Mouse (Mus musculus) embryo, embryonic 10 days (tissue): ENCODE measurements around the gene Vps72.
"Not testable (repeated sequence)": the region's sequence is repeated elsewhere in the genome, so short reads cannot be mapped to it uniquely, and the experiment has no call there.

ENCODE experiments used
- DNase-seq: peaks from one replicate; pipeline ENCODE4 v3.0.0-alpha.2; 2015; ENCODE audit warnings: low spot score

The Vps72 gene

DNA sequence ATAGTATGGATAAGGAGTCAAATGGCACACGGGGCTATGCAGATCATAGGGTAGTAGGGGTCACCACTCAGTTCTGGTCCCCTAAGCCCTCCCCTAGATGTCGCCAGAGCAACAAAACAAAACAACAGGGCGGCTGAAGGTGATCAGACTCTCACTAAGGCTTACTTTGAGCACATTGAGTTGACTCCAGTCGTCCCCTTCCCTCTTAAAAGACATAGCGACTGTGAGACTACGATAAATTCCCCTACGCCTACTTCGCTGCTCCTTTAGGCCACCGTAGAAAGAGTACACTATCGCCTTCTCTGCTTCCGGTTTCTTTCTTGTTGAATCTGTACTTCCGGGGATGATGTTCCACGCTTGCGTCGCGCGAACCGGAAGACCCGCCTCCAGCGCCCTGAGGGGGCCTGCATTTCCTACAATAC is 22.9 kb downstream of the Vps72 start, which contains the start of the genes Scnm1 and Lysmd1:
Gene Scnm1 (minus strand): TSS at position 332 of the 422 bp plus-strand sequence.
Gene Lysmd1 (plus strand): TSS at position 409 of the 422 bp plus-strand sequence.
- peak; percentile 97 for DNase-seq

- not testable (repeated sequence) for DNase-seq
Observed at GRCm38 (mm10) chr3:95134133-95134532, 23.3 kb downstream of the Vps72 start.

DNA sequence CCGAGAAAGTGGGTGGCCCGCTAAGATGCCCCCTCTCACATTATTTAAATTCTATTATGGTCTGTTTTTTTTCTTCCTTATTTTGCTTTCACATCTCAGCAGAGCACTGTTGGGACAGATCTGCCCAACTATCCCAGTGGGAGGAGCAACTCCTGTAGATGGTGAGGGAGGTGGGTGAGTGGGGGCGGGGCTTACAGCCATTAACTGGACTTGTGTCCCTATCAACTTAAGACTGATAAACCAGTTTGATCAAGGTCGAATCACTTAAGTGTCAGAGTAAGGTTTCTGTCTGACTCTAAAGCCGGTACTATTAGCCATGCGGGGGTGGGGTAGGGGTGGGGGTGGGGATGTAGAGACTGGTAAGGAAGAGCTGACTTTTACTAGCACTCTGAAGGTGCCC is 24.2 kb downstream of the Vps72 start:
- no peak for DNase-seq

DNA sequence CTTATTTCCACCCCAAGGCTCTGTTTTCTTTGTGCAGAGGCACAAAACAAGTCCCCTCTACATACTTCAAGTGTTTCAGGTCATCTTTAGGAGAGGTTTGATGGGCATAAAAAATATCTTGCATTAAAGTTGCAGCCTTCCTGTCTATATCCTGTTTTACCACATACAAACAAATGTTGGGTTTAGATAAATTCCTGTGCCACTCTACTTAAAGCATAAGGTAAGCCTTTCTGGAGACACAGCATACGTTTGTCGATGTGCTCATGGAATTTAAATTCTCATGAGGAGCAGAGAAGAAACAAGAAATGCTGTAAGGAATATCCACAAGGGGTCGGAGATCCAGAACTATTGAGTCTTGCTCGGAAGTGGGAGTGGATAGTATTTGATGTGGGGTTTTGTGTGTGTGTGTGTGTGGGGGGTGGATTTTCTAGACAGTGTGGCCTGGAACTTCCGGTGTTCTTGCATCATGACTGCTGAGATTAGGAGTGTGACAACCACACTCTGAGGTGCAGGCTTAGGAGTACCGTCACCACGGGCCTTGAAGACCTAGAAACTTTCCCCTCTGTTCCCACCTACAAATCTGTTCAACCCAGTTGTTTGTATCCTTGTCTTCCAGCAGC is 24.7 kb downstream of the Vps72 start:
- DNase-seq = no peak

DNA sequence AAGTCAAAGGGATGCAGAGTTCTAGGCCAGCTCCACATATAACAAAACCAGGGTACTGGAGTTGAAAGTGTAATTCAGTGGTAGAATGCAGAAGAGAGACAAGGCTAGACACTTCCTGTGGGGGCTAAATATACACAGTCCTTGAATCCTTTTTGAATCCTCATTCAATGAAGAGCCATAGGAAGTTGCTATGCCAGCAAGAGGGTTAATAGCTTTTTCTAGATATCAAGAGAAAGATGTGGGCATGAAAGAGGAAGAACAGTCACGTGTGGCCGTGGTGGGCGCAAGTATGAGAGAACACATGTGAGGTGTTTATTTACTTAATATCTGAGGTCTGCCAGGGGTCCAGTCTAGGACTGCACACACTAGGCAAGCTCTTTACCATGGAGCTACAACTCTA is 25.5 kb downstream of the Vps72 start:
- DNase-seq = no peak

DNA sequence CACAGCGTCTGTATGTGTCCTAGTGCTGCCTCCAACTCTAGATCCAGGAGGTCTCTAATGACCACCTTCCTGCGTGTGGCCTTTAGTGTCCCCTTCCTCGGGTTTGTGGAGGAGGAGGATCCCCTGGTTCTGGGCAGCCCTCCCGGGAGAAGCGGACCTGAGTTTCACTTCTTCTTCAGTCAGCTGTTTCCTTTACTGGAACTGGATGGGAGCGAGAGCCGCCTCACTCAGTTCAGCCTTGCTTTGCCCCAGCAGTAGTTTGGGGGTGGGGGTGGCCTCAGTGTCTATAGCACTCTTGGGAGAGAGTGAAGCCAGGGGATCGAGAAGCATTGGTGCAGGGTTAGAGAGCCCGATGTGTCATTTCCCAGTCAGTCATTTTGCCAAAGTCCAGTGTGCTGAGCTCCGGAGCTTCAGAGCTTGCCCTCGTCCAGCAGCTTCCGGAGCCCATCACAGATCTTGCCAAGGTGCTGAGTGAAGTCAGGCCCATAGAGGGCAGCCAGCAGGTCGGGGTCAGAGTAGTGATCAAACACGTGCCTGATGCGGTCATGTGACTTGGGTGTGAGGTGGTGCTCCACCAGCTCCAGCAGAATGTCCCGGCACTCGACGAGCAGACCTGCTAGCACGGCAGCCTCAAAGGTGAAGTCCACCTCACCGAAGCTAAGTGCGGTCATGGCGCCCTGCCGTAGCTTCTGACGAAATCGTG is 28.9 kb downstream of the Vps72 start:
- peak; percentile 16 for DNase-seq

DNA sequence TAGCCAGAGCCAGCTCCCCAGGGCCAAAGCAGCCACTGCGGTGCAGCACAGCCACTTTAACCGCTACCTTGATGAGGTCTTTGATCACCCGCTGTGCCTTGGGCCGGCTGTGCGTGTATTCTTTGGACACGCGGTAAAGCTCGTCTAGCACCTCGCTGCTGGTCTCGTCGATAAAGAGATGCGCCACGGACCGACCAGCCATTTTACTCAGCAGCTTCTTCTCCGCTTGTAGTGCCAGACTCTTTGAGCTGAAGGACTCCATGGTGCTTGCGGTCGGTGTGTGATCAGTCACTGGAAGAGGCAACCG is 29.4 kb downstream of the Vps72 start:
- no peak for DNase-seq

DNA sequence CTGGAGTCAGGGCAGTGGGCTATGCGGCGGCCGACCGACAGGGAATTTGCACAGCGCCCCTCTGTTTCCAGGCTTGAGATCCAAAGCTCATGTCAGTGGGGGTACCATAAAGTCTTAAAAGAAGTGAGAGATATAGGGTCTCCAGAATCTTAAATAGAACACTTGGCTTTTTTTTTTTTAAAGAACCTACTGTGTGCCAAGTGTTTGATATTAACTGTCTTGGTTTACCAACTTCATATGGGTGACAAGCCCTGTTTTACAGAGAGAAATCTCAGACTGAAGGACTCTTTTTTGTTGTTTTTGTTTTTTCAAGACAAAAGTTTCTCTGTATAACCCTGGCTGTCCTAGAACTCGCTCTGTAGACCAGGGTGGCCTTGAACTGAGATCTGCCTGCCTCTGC is 30.0 kb downstream of the Vps72 start:
- DNase-seq = no peak

DNA sequence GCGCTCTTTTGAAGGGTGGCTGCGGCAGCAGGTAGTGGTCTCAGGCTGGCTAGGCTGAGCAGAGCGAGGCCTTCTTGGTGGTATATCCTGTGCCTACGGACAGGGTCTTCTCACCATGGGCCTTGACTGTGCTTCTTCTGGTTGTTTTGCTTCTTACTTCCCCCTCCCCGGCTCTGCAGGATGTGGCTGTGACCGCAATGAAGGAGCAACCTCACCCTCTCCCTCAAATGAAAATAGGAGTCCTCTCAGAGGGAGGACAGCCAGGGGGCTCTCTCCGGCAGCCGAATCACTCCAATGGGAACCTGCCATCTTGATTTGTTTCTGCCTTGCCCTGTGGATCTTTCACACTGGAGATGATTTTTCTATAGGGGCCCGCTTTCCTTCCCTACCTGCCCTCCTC is 30.7 kb downstream of the Vps72 start:
- DNase-seq = no peak

GRCm38 (mm10) chr3:95141952-95142616 is 31.3 kb downstream of the Vps72 start, which contains the start of gene Tnfaip8l2:
TSS of gene Tnfaip8l2 (minus strand) at chr3:95142360.
- no peak for DNase-seq

DNA sequence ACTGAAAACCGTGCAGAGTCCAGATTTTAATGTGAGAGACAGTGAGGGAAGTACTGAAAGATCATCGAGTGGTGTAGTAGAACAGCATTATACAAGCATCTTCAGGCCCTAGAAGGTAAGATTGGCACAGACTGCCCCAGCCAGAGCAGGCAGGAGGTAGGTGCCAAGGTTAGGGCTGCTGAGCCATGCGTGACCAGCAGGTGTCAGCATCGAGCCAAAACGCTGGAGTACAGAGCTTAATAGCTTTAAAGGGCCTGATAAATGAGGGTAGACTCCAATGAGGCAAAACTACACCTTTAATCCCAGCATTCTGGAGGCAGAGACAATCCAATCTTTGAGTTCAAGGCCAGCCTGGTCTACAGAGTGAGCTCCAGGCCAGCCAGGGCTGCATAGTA is 31.8 kb downstream of the Vps72 start:
- peak; percentile 94 for DNase-seq

DNA sequence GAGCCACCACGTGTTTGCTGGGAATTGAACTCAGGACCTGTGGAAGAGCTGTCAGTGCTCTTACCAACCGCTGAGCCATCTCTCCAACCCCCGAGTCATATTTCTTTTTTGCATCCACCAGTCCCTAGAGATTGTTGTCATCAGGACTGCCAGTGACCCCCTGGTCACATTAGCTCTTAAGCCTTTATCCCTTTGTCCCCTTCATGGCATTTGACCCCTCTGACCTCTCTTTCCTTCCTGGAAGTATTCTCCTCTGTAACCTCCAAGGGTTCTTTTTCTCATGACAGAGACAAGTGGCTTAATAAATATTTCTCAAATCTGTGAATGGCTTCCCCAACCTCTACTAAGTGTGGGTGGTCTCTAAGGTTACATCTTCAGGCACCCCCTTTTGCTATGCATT is 37.1 kb downstream of the Vps72 start:
- peak; percentile 67 for DNase-seq

DNA sequence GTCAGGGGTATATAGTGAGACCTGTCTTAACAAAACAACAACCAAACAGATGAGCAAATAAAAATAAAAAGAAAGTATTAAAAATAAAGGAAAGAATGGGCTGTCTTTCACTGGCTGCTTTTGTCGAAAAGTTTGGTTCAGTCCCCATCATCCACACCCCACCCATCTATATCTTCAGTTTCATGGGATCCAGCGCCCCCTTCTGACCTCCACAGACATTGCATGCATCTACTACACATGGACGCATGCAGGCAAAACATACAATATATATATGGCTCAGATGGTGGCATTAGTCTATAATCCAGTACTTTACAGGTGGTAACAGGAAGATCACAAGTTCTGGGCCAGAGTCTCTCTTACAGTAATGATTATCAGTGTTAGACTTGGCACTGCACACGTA is 43.1 kb downstream of the Vps72 start:
- no peak for DNase-seq

- no peak for DNase-seq
Observed at GRCm38 (mm10) chr3:95159511-95159986, 48.7 kb downstream of the Vps72 start.

GRCm38 (mm10) chr3:95159987-95160963 is 49.5 kb downstream of the Vps72 start, which contains the start of gene Sema6c:
TSS of gene Sema6c (plus strand) at chr3:95160457.
- peak; percentile 93 for DNase-seq

GRCm38 (mm10) chr3:95161041-95161551 is 50.3 kb downstream of the Vps72 start:
- peak; percentile 54 for DNase-seq

DNA sequence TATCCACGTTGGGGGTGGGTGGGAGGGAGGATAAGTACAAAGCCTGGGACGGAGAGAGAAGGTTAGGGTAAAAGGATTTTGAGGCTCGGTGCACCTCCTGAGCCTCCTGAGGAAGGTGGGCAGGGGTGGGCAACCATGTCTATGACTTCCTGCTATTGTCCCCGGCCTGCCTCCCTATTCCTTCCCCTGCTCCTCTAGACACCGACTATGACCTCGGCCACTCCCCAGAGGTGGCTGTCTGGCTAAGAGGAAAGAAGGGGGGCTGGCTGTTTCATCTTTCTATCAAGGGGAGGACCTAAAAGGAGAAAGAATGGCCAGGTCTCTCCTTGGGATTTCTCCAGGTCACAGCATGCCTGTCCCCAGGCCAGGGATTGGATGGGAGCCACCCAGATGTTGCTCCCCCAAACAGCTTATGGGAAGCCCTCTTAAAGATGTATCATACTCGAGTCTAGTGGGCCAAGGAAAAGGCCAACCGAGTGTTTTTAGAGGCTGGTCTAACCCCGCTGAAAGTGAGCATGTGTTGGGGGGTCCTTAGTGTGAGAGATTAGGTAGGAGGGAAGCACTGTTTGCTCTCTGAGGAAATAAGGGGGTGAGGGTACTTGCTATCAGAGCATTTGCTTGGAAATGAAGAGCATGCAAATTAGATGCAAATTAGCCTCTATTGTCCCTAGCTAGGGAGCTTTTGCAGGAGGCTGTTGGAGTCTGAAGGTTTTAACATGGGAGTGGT is 51.0 kb downstream of the Vps72 start:
- DNase-seq = no peak

DNA sequence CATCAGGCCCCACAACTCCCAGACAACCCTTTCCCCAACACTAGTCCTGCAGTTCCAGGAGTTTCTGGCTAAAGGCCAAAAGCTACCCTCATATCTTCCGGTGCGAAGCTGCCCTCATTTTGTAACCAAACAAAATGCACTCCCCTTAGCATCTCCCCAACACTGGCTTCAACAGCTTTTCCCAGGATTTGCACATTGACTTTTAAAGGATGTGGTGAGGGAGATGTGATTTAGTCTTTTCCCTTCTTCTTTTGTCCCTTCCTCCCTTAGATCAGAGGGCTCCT is 51.5 kb downstream of the Vps72 start:
- DNase-seq = no peak

DNA sequence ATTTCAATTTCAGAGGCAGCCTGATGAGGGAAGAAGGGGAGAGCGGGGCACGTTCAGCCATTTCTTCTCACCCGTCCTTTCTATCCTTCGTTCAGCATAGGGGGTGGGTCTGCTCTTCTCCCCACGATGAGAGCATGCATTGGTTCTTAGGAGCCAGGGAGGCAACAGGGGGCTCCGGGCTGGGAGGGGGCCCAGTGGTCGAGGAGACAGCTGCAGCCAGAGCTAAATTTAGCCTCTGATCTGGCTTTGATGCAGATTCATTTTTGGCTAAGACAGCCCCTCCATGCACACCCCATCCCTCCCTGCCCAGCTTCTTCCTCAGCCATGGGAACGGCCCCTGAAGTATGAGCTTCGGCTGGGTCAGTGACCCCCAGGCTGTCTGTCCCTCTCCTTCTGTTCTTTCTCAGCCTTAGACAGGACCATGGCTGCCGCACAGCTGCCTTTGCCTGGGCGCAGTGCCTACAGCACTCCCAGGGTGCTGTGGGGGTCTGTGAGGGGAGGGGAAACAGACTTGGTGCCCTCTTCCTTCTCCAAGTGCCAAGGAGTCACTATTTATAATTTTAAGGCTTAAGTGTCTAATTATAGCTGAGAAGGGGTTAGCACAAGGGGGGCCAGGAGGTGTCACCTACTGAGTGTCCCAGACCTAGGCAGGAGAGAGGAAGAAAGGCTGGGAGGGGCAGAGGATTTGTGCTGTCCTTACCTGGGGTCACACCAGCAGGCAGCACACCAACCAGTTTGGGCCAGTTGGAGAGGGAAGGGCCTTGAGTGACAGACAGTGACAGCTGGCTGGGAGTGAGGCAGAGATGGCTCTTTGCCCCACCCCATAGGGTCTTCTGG is 52.8 kb downstream of the Vps72 start:
- no peak for DNase-seq

GRCm38 (mm10) chr3:95164256-95164550 is 53.4 kb downstream of the Vps72 start:
- no peak for DNase-seq
